Mouse (Mus musculus) spleen, adult 2 months (tissue): ENCODE measurements around the gene Maml3. TPM values are rescaled to one million over a fixed set of nuclear protein-coding genes. Genes with fewer than 3 reads are reported as not detected.

Source experiments
- DNase-seq, 2 experiments: peaks; one replicate each; pipeline versions ENCODE4 v3.0.0 to v3.0.0-alpha.2; 2012 to 2021; ENCODE audit warnings: low spot score in 2 of 2, low read depth in 1 of 2
- H3K27ac ChIP-seq: fragments of 200-500 bp; 2 replicates; pipeline ENCODE4 v1.5.1; 2012; ENCODE audit warnings: low read length, inconsistent platforms; ENCODE audit not compliant: insufficient read depth
- H3K27me3 ChIP-seq: fragments of 200-500 bp; 2 replicates; pipeline ENCODE4 v1.6.1; 2012; ENCODE audit warnings: mild to moderate bottlenecking, moderate library complexity, low read length, inconsistent platforms; ENCODE audit not compliant: control insufficient read depth, insufficient read depth
- H3K36me3 ChIP-seq: fragments of 200-500 bp; 2 replicates; pipeline ENCODE4 v1.6.1; 2012; ENCODE audit warnings: mild to moderate bottlenecking, low read length, inconsistent platforms; ENCODE audit not compliant: control insufficient read depth, insufficient read depth
- H3K4me1 ChIP-seq: fragments of 200-500 bp; 2 replicates; pipeline ENCODE4 v1.6.1; 2011; ENCODE audit warnings: inconsistent platforms; ENCODE audit not compliant: control insufficient read depth, insufficient read depth, insufficient read length
- H3K4me3 ChIP-seq: fragments of 200-500 bp; 2 replicates; pipeline ENCODE4 v1.5.1; 2011; ENCODE audit warnings: mild to moderate bottlenecking, inconsistent platforms; ENCODE audit not compliant: insufficient read depth, insufficient read length; ENCODE audit errors: extremely low read depth
- CTCF ChIP-seq: fragments of 200-500 bp; IDR thresholded peaks from 2 replicates; pipeline ENCODE4 v1.5.1; 2011; ENCODE audit warnings: mild to moderate bottlenecking, inconsistent platforms; ENCODE audit not compliant: insufficient read depth, insufficient read length, insufficient replicate concordance; ENCODE audit errors: extremely low read depth
- POLR2A ChIP-seq: fragments of 200-500 bp; IDR thresholded peaks from 2 replicates; pipeline ENCODE4 v1.6.1; 2011; ENCODE audit warnings: low read depth, low read length, inconsistent platforms
- WGBS: fragments of 180-500 bp; shearing (Covaris S2); methylation state at CpG from one replicate; pipeline ENCODE4 v1.1.7; 2018; 5-methylcytosine and 5-hydroxymethylcytosine counted together
- polyA plus RNA-seq: library from polyadenylated mRNA; depleted of rRNA; stranded (reverse); fragments of >200 nt; gene quantifications from 2 replicates; pipeline ENCODE4 v1.2.3, GENCODE M21; 2012

The Maml3 gene
- polyA plus RNA-seq, 1 experiment, result 2.7 TPM

- Histone ChIP-seq H3K4me3 (no peak overlapping the region), H3K4me1 (no peaks in the 10 kb centered on the region), H3K27me3 (no peaks in the 10 kb centered on the region), H3K27ac (no peak overlapping the region), H3K36me3 (no peaks in the 10 kb centered on the region)
- no peak for DNase-seq
- 89% methylated on average over 9 of the region's 9 CpGs for WGBS
- TF ChIP-seq POLR2A, result no peak
- TF ChIP-seq CTCF, result no peak
Measured at GRCm38 (mm10) chr3:51952267-51952666, 152.6 kb downstream of the Maml3 start.

- no peak overlapping the region for H3K4me3 ChIP-seq
- H3K27me3 ChIP-seq, result no peaks in the 10 kb centered on the region
- no peak overlapping the region for H3K27ac ChIP-seq
- WGBS, result 91% methylated on average over 8 of the region's 8 CpGs
- DNase-seq, result no peak
- TF ChIP-seq CTCF (no peak), POLR2A (no peak)
- H3K4me1 ChIP-seq, result no peaks in the 10 kb centered on the region
- H3K36me3 ChIP-seq, result no peaks in the 10 kb centered on the region
Measured at GRCm38 (mm10) chr3:51949651-51950050, 155.2 kb downstream of the Maml3 start.

GRCm38 (mm10) chr3:51947168-51947567 lies 157.7 kb downstream of the Maml3 start:
- TF ChIP-seq POLR2A (no peak), CTCF (no peak)
- DNase-seq, result no peak
- Histone ChIP-seq H3K27me3 (no peaks in the 10 kb centered on the region), H3K27ac (no peak overlapping the region), H3K36me3 (no peaks in the 10 kb centered on the region), H3K4me1 (no peaks in the 10 kb centered on the region), H3K4me3 (no peak overlapping the region)
- WGBS, result 78% methylated on average over 3 of the region's 3 CpGs

- TF ChIP-seq POLR2A (no peak), CTCF (no peak)
- Histone ChIP-seq H3K27me3 (no peaks in the 10 kb centered on the region), H3K4me3 (no peak overlapping the region), H3K4me1 (no peaks in the 10 kb centered on the region), H3K27ac (no peak overlapping the region), H3K36me3 (no peaks in the 10 kb centered on the region)
- no peak for DNase-seq
- WGBS, result 90% methylated on average over 8 of the region's 8 CpGs
Measured at GRCm38 (mm10) chr3:51943642-51944041, 161.2 kb downstream of the Maml3 start.

GRCm38 (mm10) chr3:51941781-51942180 lies 163.1 kb downstream of the Maml3 start:
- TF ChIP-seq POLR2A (no peak), CTCF (no peak)
- no peaks in the 10 kb centered on the region for H3K4me1 ChIP-seq
- no peaks in the 10 kb centered on the region for H3K36me3 ChIP-seq
- WGBS, result 86% methylated on average over 8 of the region's 8 CpGs
- no peaks in the 10 kb centered on the region for H3K27me3 ChIP-seq
- DNase-seq, result no peak
- H3K27ac ChIP-seq, result no peak overlapping the region
- H3K4me3 ChIP-seq, result no peak overlapping the region

- no peaks in the 10 kb centered on the region for H3K27me3 ChIP-seq
- H3K4me3 ChIP-seq, result no peak overlapping the region
- H3K36me3 ChIP-seq, result no peaks in the 10 kb centered on the region
- DNase-seq, result no peak
- H3K4me1 ChIP-seq, result peaks cover 2% of the 10 kb centered on the region; the same call in 1 of the 2 replicates
- no peak overlapping the region for H3K27ac ChIP-seq
- WGBS, result 92% methylated on average over 7 of the region's 7 CpGs
- no peak for TF ChIP-seq POLR2A
Measured at GRCm38 (mm10) chr3:51939864-51940263, 165.0 kb downstream of the Maml3 start.

GRCm38 (mm10) chr3:51939054-51939453 lies 165.8 kb downstream of the Maml3 start:
- no peak for DNase-seq
- H3K4me3 ChIP-seq, result no peak overlapping the region
- no peak overlapping the region for H3K27ac ChIP-seq
- no peak for TF ChIP-seq CTCF
- no peak for TF ChIP-seq POLR2A
- H3K36me3 ChIP-seq, result no peaks in the 10 kb centered on the region
- no peaks in the 10 kb centered on the region for H3K27me3 ChIP-seq
- WGBS, result 36% methylated on average over 5 of the region's 5 CpGs
- peaks cover 2% of the 10 kb centered on the region; the same call in 1 of the 2 replicates for H3K4me1 ChIP-seq

- Histone ChIP-seq H3K4me3 (no peak overlapping the region), H3K27ac (no peak overlapping the region), H3K4me1 (peaks cover 2% of the 10 kb centered on the region; the same call in 1 of the 2 replicates), H3K36me3 (no peaks in the 10 kb centered on the region), H3K27me3 (no peaks in the 10 kb centered on the region)
- 93% methylated on average over 5 of the region's 5 CpGs for WGBS
- no peak for DNase-seq
- TF ChIP-seq POLR2A (no peak), CTCF (no peak)
Measured at GRCm38 (mm10) chr3:51937176-51937575, 167.7 kb downstream of the Maml3 start.
